Mouse (Mus musculus): ENCODE data around the gene Rbfox3. TPM values are rescaled to one million over a fixed set of nuclear protein-coding genes. Genes with fewer than 3 reads are reported as not detected.

Gene Rbfox3
- polyA plus RNA-seq, 1 experiment from 2014 or later = 0.76 TPM

GRCm38 (mm10) chr11:118507904-118508303, 403.5 kb downstream of the Rbfox3 start:
- Histone ChIP-seq H3K4me2 (replicated peaks; ENCODE audit: low read depth) (no peak overlapping the region), H3K4me1 (replicated peaks; ENCODE audit: control insufficient read depth, insufficient read depth) (no peaks in the 10 kb centered on the region), H3K27me3 (ENCODE audit: control insufficient read depth, insufficient read depth, low read length) (no peaks in the 10 kb centered on the region), H3K9me3 (ENCODE audit: control insufficient read depth, low read length) (no peaks in the 10 kb centered on the region), H3K9ac (ENCODE audit: low read length) (no peak overlapping the region), H3K36me3 (ENCODE audit: control insufficient read depth, insufficient read depth, low read length) (no peaks in the 10 kb centered on the region), H3K4me3 (ENCODE audit: low read depth, low read length) (no peak overlapping the region), H3K27ac (replicated peaks) (no peak overlapping the region)
- ATAC-seq (ENCODE audit: low FRiP score, low TSS enrichment) (no peak), DNase-seq (ENCODE audit: low spot score) (peak; percentile 74)
- WGBS = 26% methylated on average over 5 of the region's 5 CpGs
- no peak for TF ChIP-seq EP300 (optimal IDR thresholded peaks at IDR 0.05)
- peak; percentile 97 for TF ChIP-seq CTCF (IDR thresholded peaks at IDR 0.05; ENCODE audit: low read depth)

GRCm38 (mm10) chr11:118507095-118507494, 404.3 kb downstream of the Rbfox3 start:
- H3K27me3 ChIP-seq (ENCODE audit: control insufficient read depth, insufficient read depth, low read length) = no peaks in the 10 kb centered on the region
- no peak overlapping the region for H3K9ac ChIP-seq (ENCODE audit: low read length)
- ATAC-seq (ENCODE audit: low FRiP score, low TSS enrichment) (no peak), DNase-seq (ENCODE audit: low spot score) (no peak)
- no peak overlapping the region for H3K4me2 ChIP-seq (replicated peaks; ENCODE audit: low read depth)
- H3K36me3 ChIP-seq (ENCODE audit: control insufficient read depth, insufficient read depth, low read length) = no peaks in the 10 kb centered on the region
- 71% methylated on average over 6 of the region's 6 CpGs for WGBS
- TF ChIP-seq EP300 (optimal IDR thresholded peaks at IDR 0.05) = no peak
- TF ChIP-seq CTCF (IDR thresholded peaks at IDR 0.05; ENCODE audit: low read depth) = no peak
- no peak overlapping the region for H3K4me3 ChIP-seq (ENCODE audit: low read depth, low read length)
- no peak overlapping the region for H3K27ac ChIP-seq (replicated peaks)
- H3K4me1 ChIP-seq (replicated peaks; ENCODE audit: control insufficient read depth, insufficient read depth) = no peaks in the 10 kb centered on the region
- no peaks in the 10 kb centered on the region for H3K9me3 ChIP-seq (ENCODE audit: control insufficient read depth, low read length)

- TF ChIP-seq CTCF (IDR thresholded peaks at IDR 0.05; ENCODE audit: low read depth) (no peak), EP300 (optimal IDR thresholded peaks at IDR 0.05) (no peak)
- H3K9ac ChIP-seq (ENCODE audit: low read length) = no peak overlapping the region
- ATAC-seq (ENCODE audit: low FRiP score, low TSS enrichment) = no peak
- H3K4me2 ChIP-seq (replicated peaks; ENCODE audit: low read depth) = no peak overlapping the region
- no peak overlapping the region for H3K27ac ChIP-seq (replicated peaks)
- no peaks in the 10 kb centered on the region for H3K36me3 ChIP-seq (ENCODE audit: control insufficient read depth, insufficient read depth, low read length)
- no peaks in the 10 kb centered on the region for H3K9me3 ChIP-seq (ENCODE audit: control insufficient read depth, low read length)
- H3K4me1 ChIP-seq (replicated peaks; ENCODE audit: control insufficient read depth, insufficient read depth) = no peaks in the 10 kb centered on the region
- H3K27me3 ChIP-seq (ENCODE audit: control insufficient read depth, insufficient read depth, low read length) = no peaks in the 10 kb centered on the region
- WGBS = 67% methylated on average over 5 of the region's 5 CpGs
- no peak overlapping the region for H3K4me3 ChIP-seq (ENCODE audit: low read depth, low read length)
- no peak for DNase-seq (ENCODE audit: low spot score)
Measured at GRCm38 (mm10) chr11:118504180-118504454, 407.3 kb downstream of the Rbfox3 start.

- Histone ChIP-seq H3K27me3 (ENCODE audit: control insufficient read depth, insufficient read depth, low read length) (no peaks in the 10 kb centered on the region), H3K4me1 (replicated peaks; ENCODE audit: control insufficient read depth, insufficient read depth) (no peaks in the 10 kb centered on the region), H3K4me2 (replicated peaks; ENCODE audit: low read depth) (no peak overlapping the region), H3K36me3 (ENCODE audit: control insufficient read depth, insufficient read depth, low read length) (no peaks in the 10 kb centered on the region), H3K4me3 (ENCODE audit: low read depth, low read length) (no peak overlapping the region), H3K9ac (ENCODE audit: low read length) (no peak overlapping the region), H3K9me3 (ENCODE audit: control insufficient read depth, low read length) (no peaks in the 10 kb centered on the region), H3K27ac (replicated peaks) (no peak overlapping the region)
- ATAC-seq (ENCODE audit: low FRiP score, low TSS enrichment) (no peak), DNase-seq (ENCODE audit: low spot score) (no peak)
- WGBS = 18% methylated on average over 29 of the region's 34 CpGs
- TF ChIP-seq EP300 (optimal IDR thresholded peaks at IDR 0.05) (no peak), CTCF (IDR thresholded peaks at IDR 0.05; ENCODE audit: low read depth) (no peak)
Measured at GRCm38 (mm10) chr11:118503418-118504179, 407.8 kb downstream of the Rbfox3 start.

GRCm38 (mm10) chr11:118502990-118503389, 408.4 kb downstream of the Rbfox3 start:
- WGBS = 30% methylated on average over 4 of the region's 6 CpGs
- Histone ChIP-seq H3K27ac (replicated peaks) (no peak overlapping the region), H3K27me3 (ENCODE audit: control insufficient read depth, insufficient read depth, low read length) (no peaks in the 10 kb centered on the region), H3K4me1 (replicated peaks; ENCODE audit: control insufficient read depth, insufficient read depth) (no peaks in the 10 kb centered on the region), H3K9ac (ENCODE audit: low read length) (no peak overlapping the region), H3K9me3 (ENCODE audit: control insufficient read depth, low read length) (no peaks in the 10 kb centered on the region), H3K4me3 (ENCODE audit: low read depth, low read length) (no peak overlapping the region), H3K4me2 (replicated peaks; ENCODE audit: low read depth) (no peak overlapping the region), H3K36me3 (ENCODE audit: control insufficient read depth, insufficient read depth, low read length) (no peaks in the 10 kb centered on the region)
- DNase-seq (ENCODE audit: low spot score) (no peak), ATAC-seq (ENCODE audit: low FRiP score, low TSS enrichment) (no peak)
- TF ChIP-seq EP300 (optimal IDR thresholded peaks at IDR 0.05) (no peak), CTCF (IDR thresholded peaks at IDR 0.05; ENCODE audit: low read depth) (no peak)

GRCm38 (mm10) chr11:118496066-118496689, 415.2 kb downstream of the Rbfox3 start:
- no peak overlapping the region for H3K27ac ChIP-seq (replicated peaks)
- TF ChIP-seq CTCF (IDR thresholded peaks at IDR 0.05; ENCODE audit: low read depth) (no peak), EP300 (optimal IDR thresholded peaks at IDR 0.05) (no peak)
- no peaks in the 10 kb centered on the region for H3K27me3 ChIP-seq (ENCODE audit: control insufficient read depth, insufficient read depth, low read length)
- no peaks in the 10 kb centered on the region for H3K9me3 ChIP-seq (ENCODE audit: control insufficient read depth, low read length)
- no peaks in the 10 kb centered on the region for H3K4me1 ChIP-seq (replicated peaks; ENCODE audit: control insufficient read depth, insufficient read depth)
- DNase-seq (ENCODE audit: low spot score) (no peak), ATAC-seq (ENCODE audit: low FRiP score, low TSS enrichment) (no peak)
- no peaks in the 10 kb centered on the region for H3K36me3 ChIP-seq (ENCODE audit: control insufficient read depth, insufficient read depth, low read length)
- no peak overlapping the region for H3K4me3 ChIP-seq (ENCODE audit: low read depth, low read length)
- H3K4me2 ChIP-seq (replicated peaks; ENCODE audit: low read depth) = no peak overlapping the region
- no peak overlapping the region for H3K9ac ChIP-seq (ENCODE audit: low read length)
- WGBS = 60% methylated on average over 20 of the region's 20 CpGs

Measured in stomach, postnatal 0 days (tissue).